Mouse (Mus musculus): ENCODE data around the gene Dgke. TPM values are rescaled to one million over a fixed set of nuclear protein-coding genes. Genes with fewer than 3 reads are reported as not detected.
"Not testable (repeated sequence)": the region's sequence is repeated elsewhere in the genome, so short reads cannot be mapped to it uniquely, and the experiment has no call there.

Gene Dgke
- total RNA-seq (2014; fragmentation: Nextera tagmentation) (4.9 and 6.8 TPM in 2 replicates), total RNA-seq (2017) (5.0 and 7.3 TPM in 2 replicates)

GRCm38 (mm10) chr11:89066750-89067149 is at the start of gene Dgke:
TSS of gene Dgke (minus strand) at chr11:89066850.
- ATAC-seq (replicated peaks; ENCODE audit: poor library complexity, severe bottlenecking), result no peak

GRCm38 (mm10) chr11:89107180-89107807 is 40.6 kb upstream of the Dgke start:
- no peak for ATAC-seq (replicated peaks; ENCODE audit: poor library complexity, severe bottlenecking)

GRCm38 (mm10) chr11:89105823-89106222 is 39.2 kb upstream of the Dgke start:
- ATAC-seq (replicated peaks; ENCODE audit: poor library complexity, severe bottlenecking), result peak; percentile 72

- no peak for ATAC-seq (replicated peaks; ENCODE audit: poor library complexity, severe bottlenecking)
Observed at GRCm38 (mm10) chr11:89105211-89105610, 38.6 kb upstream of the Dgke start.

- no peak for ATAC-seq (replicated peaks; ENCODE audit: poor library complexity, severe bottlenecking)
Observed at GRCm38 (mm10) chr11:89103166-89103565, 36.5 kb upstream of the Dgke start.

- ATAC-seq (replicated peaks; ENCODE audit: poor library complexity, severe bottlenecking), result peak; percentile 35
Observed at GRCm38 (mm10) chr11:89100826-89101321, 34.2 kb upstream of the Dgke start.

- peak; percentile 87 for ATAC-seq (replicated peaks; ENCODE audit: poor library complexity, severe bottlenecking)
Observed at GRCm38 (mm10) chr11:89100403-89100802, 33.8 kb upstream of the Dgke start.

GRCm38 (mm10) chr11:89098930-89099329 is 32.3 kb upstream of the Dgke start:
- no peak for ATAC-seq (replicated peaks; ENCODE audit: poor library complexity, severe bottlenecking)

- peak; percentile 73 for ATAC-seq (replicated peaks; ENCODE audit: poor library complexity, severe bottlenecking)
Observed at GRCm38 (mm10) chr11:89098083-89098835, 31.6 kb upstream of the Dgke start.

GRCm38 (mm10) chr11:89097292-89097691 is 30.6 kb upstream of the Dgke start:
- not testable (repeated sequence) for ATAC-seq (replicated peaks; ENCODE audit: poor library complexity, severe bottlenecking)

GRCm38 (mm10) chr11:89095306-89095705 is 28.7 kb upstream of the Dgke start:
- ATAC-seq (replicated peaks; ENCODE audit: poor library complexity, severe bottlenecking), result no peak

- peak; percentile 65 for ATAC-seq (replicated peaks; ENCODE audit: poor library complexity, severe bottlenecking)
Observed at GRCm38 (mm10) chr11:89092714-89093113, 26.1 kb upstream of the Dgke start.

- ATAC-seq (replicated peaks; ENCODE audit: poor library complexity, severe bottlenecking), result not testable (repeated sequence)
Observed at GRCm38 (mm10) chr11:89090359-89090758, 23.7 kb upstream of the Dgke start.

GRCm38 (mm10) chr11:89088754-89089153 is 22.1 kb upstream of the Dgke start:
- ATAC-seq (replicated peaks; ENCODE audit: poor library complexity, severe bottlenecking), result no peak

GRCm38 (mm10) chr11:89086208-89086809 is 19.7 kb upstream of the Dgke start:
- ATAC-seq (replicated peaks; ENCODE audit: poor library complexity, severe bottlenecking), result no peak

- peak; percentile 45; the same call in 1 of the 2 replicates for ATAC-seq (replicated peaks; ENCODE audit: poor library complexity, severe bottlenecking)
Observed at GRCm38 (mm10) chr11:89084601-89085000, 18.0 kb upstream of the Dgke start.

- not testable (repeated sequence) for ATAC-seq (replicated peaks; ENCODE audit: poor library complexity, severe bottlenecking)
Observed at GRCm38 (mm10) chr11:89082691-89083090, 16.0 kb upstream of the Dgke start.

GRCm38 (mm10) chr11:89081906-89082305 is 15.3 kb upstream of the Dgke start:
- ATAC-seq (replicated peaks; ENCODE audit: poor library complexity, severe bottlenecking), result not testable (repeated sequence)

GRCm38 (mm10) chr11:89078996-89079680 is 12.5 kb upstream of the Dgke start:
- ATAC-seq (replicated peaks; ENCODE audit: poor library complexity, severe bottlenecking), result peak; percentile 68

GRCm38 (mm10) chr11:89078305-89078704 is 11.7 kb upstream of the Dgke start:
- ATAC-seq (replicated peaks; ENCODE audit: poor library complexity, severe bottlenecking), result no peak
